Mouse (Mus musculus) left cerebral cortex, postnatal 10 days (tissue): ENCODE measurements at regions not wholly inside any gene's neighbourhood (a gene's known extent, or its start where the extent isn't known, plus 50 kb on each side); places are given as distances from the start of the nearest gene placed in this dataset.
"Not testable (repeated sequence)": the region's sequence is repeated elsewhere in the genome, so short reads cannot be mapped to it uniquely, and the experiment has no call there.

Source experiments
- DNase-seq, 2 experiments: peaks; one replicate each; pipeline ENCODE4 v3.0.0; 2021 to 2022; ENCODE audit warnings: low spot score in 2 of 2, mixed read lengths in 1 of 2; ENCODE audit errors: extremely low spot score in 1 of 2
- intact Hi-C: fragments of 180-260 bp; cut with DNase I; formaldehyde crosslinking; loops from one replicate; pipeline ENCODE4 v1.15.1; 2025

- intact Hi-C loops, result not testable (repeated sequence)
- peak; percentile 1 to 59 for DNase-seq
These were observed 301.9 kb downstream of the Hpcal1 start for GRCm38 (mm10) chr12:17992572-17992971.

- intact Hi-C loops, DNase-seq: not testable (repeated sequence)
These were observed 302.7 kb downstream of the Hpcal1 start for GRCm38 (mm10) chr12:17993368-17993767.
